Mouse (Mus musculus) MEL-GATA-1-ER (cell line): ENCODE results near the gene Jade2.

Source experiments
- DNase-seq: peaks from one replicate; pipeline ENCODE4 v3.0.0-alpha.2; 2012; ENCODE audit warnings: low read depth; ENCODE audit errors: extremely low read depth

The Jade2 gene

GRCm38 (mm10) chr11:51857818-51858527 lies 520 bp upstream of the Jade2 start:
- DNase-seq, result peak; percentile 62

DNA sequence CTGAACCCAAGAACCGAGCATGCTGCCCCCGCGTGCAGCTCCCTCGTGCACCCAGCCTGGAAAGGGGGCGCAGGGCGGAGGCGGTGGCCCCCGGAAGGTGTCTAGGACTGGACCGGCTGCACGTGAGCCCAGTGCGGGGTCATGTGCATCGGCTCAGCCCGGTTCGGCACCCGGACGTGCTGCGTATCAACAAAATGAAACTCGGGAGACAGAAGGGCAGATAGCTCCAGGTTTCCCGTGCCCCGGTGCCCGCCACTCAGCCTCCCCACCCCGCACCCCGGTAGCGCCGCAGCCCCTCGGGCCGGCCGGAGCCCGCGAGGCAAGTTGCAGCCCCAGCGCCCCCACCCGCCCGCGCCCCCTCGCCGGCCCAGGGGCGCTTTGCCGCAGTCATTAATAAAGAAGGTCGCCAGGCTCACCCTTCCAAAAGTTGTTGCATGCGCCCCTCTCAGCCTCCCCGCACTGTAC lies 805 bp downstream of the Jade2 start:
- no peak for DNase-seq

- peak; percentile 49 for DNase-seq
Observed at GRCm38 (mm10) chr11:51855818-51856615, 1.4 kb downstream of the Jade2 start.

- DNase-seq, result no peak
Observed at GRCm38 (mm10) chr11:51854981-51855817, 2.3 kb downstream of the Jade2 start.

GRCm38 (mm10) chr11:51852595-51852994 lies 4.9 kb downstream of the Jade2 start:
- DNase-seq, result no peak

GRCm38 (mm10) chr11:51852091-51852521 lies 5.3 kb downstream of the Jade2 start:
- no peak for DNase-seq

- no peak for DNase-seq
Observed at GRCm38 (mm10) chr11:51850741-51851330, 6.6 kb downstream of the Jade2 start.

GRCm38 (mm10) chr11:51848324-51848723 lies 9.1 kb downstream of the Jade2 start:
- no peak for DNase-seq

DNA sequence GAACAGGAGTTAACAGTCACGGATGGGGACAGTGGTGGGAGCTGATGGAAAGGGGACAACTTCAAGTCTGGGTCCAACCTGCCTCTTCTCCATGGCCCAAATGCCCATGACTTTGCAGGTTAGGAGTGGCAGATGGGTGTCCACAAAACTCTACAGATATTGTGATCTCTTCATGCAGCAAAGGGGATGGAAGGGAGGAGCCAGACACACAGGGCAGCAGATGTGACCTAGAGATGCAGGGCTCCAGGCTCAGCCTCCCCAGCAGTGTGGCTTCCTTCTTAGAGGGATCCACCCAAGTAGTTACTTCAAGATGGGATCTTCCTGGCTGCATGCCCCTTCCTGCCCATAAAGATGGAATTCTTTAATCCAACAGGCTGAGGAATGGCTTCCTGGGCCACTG lies 9.6 kb downstream of the Jade2 start:
- no peak for DNase-seq

DNA sequence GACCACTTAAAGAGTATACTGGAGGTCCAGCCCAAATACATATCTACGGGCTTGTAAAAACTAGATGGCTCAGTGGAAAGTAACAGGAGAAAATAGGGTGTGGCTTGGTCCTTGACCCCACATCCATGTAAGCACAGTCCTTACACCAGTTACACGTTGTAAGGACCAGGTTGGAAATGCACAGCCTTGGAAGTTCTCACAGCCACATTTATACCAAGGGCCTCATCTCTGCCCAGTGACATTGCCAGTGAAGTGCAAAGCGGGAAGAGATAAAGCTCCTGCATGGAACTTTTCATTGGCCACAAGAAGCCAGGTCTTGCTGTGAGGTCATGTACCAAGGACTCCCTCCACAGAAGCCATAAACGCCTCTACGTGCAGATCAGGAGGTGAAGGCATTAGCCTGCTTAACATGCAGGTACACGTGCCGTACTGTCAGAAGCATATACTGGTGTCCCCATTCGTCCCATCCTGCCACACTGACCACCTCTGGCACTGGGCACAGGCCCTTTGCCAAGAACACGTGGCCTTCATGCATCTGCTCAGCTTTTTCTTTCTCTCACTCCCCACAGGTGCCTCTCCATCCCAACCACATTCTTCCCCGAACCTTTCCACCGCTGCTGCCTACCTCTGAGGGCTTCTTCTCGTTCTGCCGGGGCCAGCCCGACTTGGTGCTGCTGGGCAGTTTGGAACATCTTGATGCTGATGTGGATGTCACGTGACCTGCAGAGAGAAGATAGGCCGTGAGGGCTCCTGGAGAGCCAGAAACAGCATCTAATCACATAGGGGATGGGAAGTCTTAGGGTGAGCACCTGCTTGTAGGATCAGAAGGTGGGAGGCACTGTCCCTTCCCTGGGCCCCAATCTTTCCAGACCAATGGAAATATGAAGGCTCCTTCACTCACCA lies 11.2 kb downstream of the Jade2 start:
- no peak for DNase-seq

- no peak for DNase-seq
Observed at GRCm38 (mm10) chr11:51844529-51845098, 12.8 kb downstream of the Jade2 start.

GRCm38 (mm10) chr11:51843898-51844297 lies 13.6 kb downstream of the Jade2 start:
- no peak for DNase-seq

GRCm38 (mm10) chr11:51843168-51843567 lies 14.3 kb downstream of the Jade2 start:
- DNase-seq, result no peak

- no peak for DNase-seq
Observed at GRCm38 (mm10) chr11:51841149-51841548, 16.3 kb downstream of the Jade2 start.

GRCm38 (mm10) chr11:51840657-51841056 lies 16.8 kb downstream of the Jade2 start:
- no peak for DNase-seq

GRCm38 (mm10) chr11:51839973-51840372 lies 17.5 kb downstream of the Jade2 start:
- DNase-seq, result no peak

- no peak for DNase-seq
Observed at GRCm38 (mm10) chr11:51839106-51839505, 18.3 kb downstream of the Jade2 start.

GRCm38 (mm10) chr11:51837164-51838153 lies 20.0 kb downstream of the Jade2 start:
- DNase-seq, result no peak

- no peak for DNase-seq
Observed at GRCm38 (mm10) chr11:51836506-51836905, 20.9 kb downstream of the Jade2 start.
